Mouse (Mus musculus) E14TG2a.4 (cell line): ENCODE results near the gene Spryd3.

Experiments used
- CTCF ChIP-seq: conservative IDR thresholded peaks from 2 replicates; pipeline ENCODE4 v1.5.1; 2014; ENCODE audit warnings: low read length
- NANOG ChIP-seq: IDR thresholded peaks from 2 replicates; pipeline ENCODE4 v1.6.1; 2014; ENCODE audit warnings: borderline replicate concordance, low read length, mixed read lengths
- POU5F1 ChIP-seq: IDR thresholded peaks from 2 replicates; pipeline ENCODE4 v1.6.1; 2014; ENCODE audit warnings: low read length, borderline replicate concordance

GRCm38 (mm10) chr15:102091688-102092087 is 44.3 kb downstream of the Spryd3 start:
- no peak for TF ChIP-seq CTCF
- TF ChIP-seq NANOG = no peak
- no peak for TF ChIP-seq POU5F1
